Mouse (Mus musculus) frontal cortex, postnatal 25 days (tissue): ENCODE data around the gene Lhpp.

Experiments
- DNase-seq, 2 experiments: peaks; one replicate each; pipeline ENCODE4 v3.0.0; 2022; ENCODE audit warnings: low spot score in 2 of 2

Lhpp gene

GRCm38 (mm10) chr7:132736099-132736862 lies 125.8 kb downstream of the Lhpp start:
- DNase-seq, result no peak

- DNase-seq, result no peak
Measured at GRCm38 (mm10) chr7:132738844-132739243, 128.4 kb downstream of the Lhpp start.

- no peak for DNase-seq
Measured at GRCm38 (mm10) chr7:132739829-132740228, 129.4 kb downstream of the Lhpp start.

- no peak for DNase-seq
Measured at GRCm38 (mm10) chr7:132742912-132743311, 132.5 kb downstream of the Lhpp start.

GRCm38 (mm10) chr7:132747096-132747495 lies 136.7 kb downstream of the Lhpp start:
- DNase-seq, result no peak

GRCm38 (mm10) chr7:132748076-132748769 lies 137.8 kb downstream of the Lhpp start:
- no peak for DNase-seq

- DNase-seq, result no peak
Measured at GRCm38 (mm10) chr7:132749504-132749903, 139.1 kb downstream of the Lhpp start.

- no peak for DNase-seq
Measured at GRCm38 (mm10) chr7:132751716-132752115, 141.3 kb downstream of the Lhpp start.

GRCm38 (mm10) chr7:132753518-132754388 lies 143.3 kb downstream of the Lhpp start:
- DNase-seq, result no peak

GRCm38 (mm10) chr7:132754389-132754750 lies 143.9 kb downstream of the Lhpp start:
- DNase-seq, result no peak
